Mouse (Mus musculus) lung, embryonic 14.5 days (tissue): Measurements from ENCODE around the gene Akt1s1. TPM values are rescaled to one million over a fixed set of nuclear protein-coding genes. Genes with fewer than 3 reads are reported as not detected.
A peak's percentile ranks its signal among the peaks of the same experiment; 100 is the strongest.

ENCODE experiments used
- ATAC-seq: fragments of 200-750 bp; cut with Nextera tagmentation; 2 replicates; pipeline ENCODE4 v1.8.0; 2017; ENCODE audit warnings: mild to moderate bottlenecking, moderate TSS enrichment, moderate library complexity; ENCODE audit not compliant: insufficient read depth
- DNase-seq: peaks from one replicate; pipeline ENCODE4 v3.0.0-alpha.2; 2015
- H3K27ac ChIP-seq: fragments of 300-500 bp; sonication (generic); 2 replicates; pipeline ENCODE4 v1.5.1; 2014; ENCODE audit warnings: low read depth, mild to moderate bottlenecking, moderate library complexity
- H3K27me3 ChIP-seq: fragments of 300-500 bp; sonication (generic); 2 replicates; pipeline ENCODE4 v1.6.1; 2014; ENCODE audit warnings: low read length, control low read depth; ENCODE audit not compliant: insufficient read depth
- H3K36me3 ChIP-seq: fragments of 300-500 bp; sonication (generic); 2 replicates; pipeline ENCODE4 v1.6.1; 2014; ENCODE audit warnings: control low read depth; ENCODE audit not compliant: insufficient read depth
- H3K4me1 ChIP-seq: fragments of 300-500 bp; sonication (generic); 2 replicates; pipeline ENCODE4 v1.6.1; 2014; ENCODE audit warnings: antibody characterized with exemption, control low read depth; ENCODE audit not compliant: insufficient read depth
- H3K4me2 ChIP-seq: fragments of 300-500 bp; sonication (generic); 2 replicates; pipeline ENCODE4 v1.6.1; 2014; ENCODE audit warnings: mild to moderate bottlenecking
- H3K4me3 ChIP-seq: fragments of 300-500 bp; sonication (generic); 2 replicates; pipeline ENCODE4 v1.5.1; 2014; ENCODE audit warnings: low read depth, low read length
- H3K9ac ChIP-seq: fragments of 300-500 bp; sonication (generic); 2 replicates; pipeline ENCODE4 v1.6.1; 2014
- H3K9me3 ChIP-seq: fragments of 300-500 bp; sonication (generic); 2 replicates; pipeline ENCODE4 v1.6.1; 2016; ENCODE audit warnings: low read depth, low read length, control low read depth
- CTCF ChIP-seq: IDR thresholded peaks from 2 replicates; pipeline ENCODE4 v1.5.1; 2016; ENCODE audit warnings: antibody characterized with exemption, low read depth
- WGBS: fragments of 180-500 bp; shearing (Covaris S2); extraction: QIAGEN DNeasy Blood & Tissue Kit; methylation state at CpG from one replicate; pipeline ENCODE4 v1.1.7; 2014; 5-methylcytosine and 5-hydroxymethylcytosine counted together
- polyA plus RNA-seq: library from polyadenylated mRNA; unstranded; fragments of >200 nt; fragmentation: Nextera tagmentation; extraction: Ambion mirVana; gene quantifications from 2 replicates; pipeline ENCODE4 v1.2.1, GENCODE M21; 2014

The Akt1s1 gene
- polyA plus RNA-seq, 1 experiment from 2014 or later = 76.9 TPM

DNA sequence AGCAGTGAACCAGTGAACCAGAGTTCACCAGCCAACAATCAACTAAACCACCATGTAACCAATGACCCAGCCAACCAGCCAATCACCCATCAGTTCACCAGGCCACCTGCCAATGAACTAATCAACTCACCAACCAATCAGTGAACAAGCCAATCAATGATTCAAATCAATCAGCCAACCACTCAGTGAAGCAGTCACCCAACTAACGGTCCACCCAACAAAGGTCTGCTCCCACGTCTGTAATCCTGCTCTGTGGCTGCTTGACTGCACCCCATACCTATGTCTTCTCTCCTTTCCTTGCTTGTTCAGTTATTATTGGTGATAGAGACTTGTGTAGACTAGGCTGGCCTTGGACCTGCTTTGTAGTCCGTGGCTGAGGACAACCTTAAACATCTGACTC is 34.8 kb upstream of the Akt1s1 start:
- Histone ChIP-seq H3K9me3 (no peaks in the 10 kb centered on the region), H3K4me1 (peaks cover 14% of the 10 kb centered on the region), H3K27me3 (no peaks in the 10 kb centered on the region), H3K27ac (no peak overlapping the region), H3K4me3 (no peak overlapping the region), H3K36me3 (peaks cover 33% of the 10 kb centered on the region), H3K9ac (no peak overlapping the region), H3K4me2 (no peak overlapping the region)
- DNase-seq (no peak), ATAC-seq (no peak)
- 91% methylated on average over 3 of the region's 3 CpGs for WGBS
- no peak for TF ChIP-seq CTCF

DNA sequence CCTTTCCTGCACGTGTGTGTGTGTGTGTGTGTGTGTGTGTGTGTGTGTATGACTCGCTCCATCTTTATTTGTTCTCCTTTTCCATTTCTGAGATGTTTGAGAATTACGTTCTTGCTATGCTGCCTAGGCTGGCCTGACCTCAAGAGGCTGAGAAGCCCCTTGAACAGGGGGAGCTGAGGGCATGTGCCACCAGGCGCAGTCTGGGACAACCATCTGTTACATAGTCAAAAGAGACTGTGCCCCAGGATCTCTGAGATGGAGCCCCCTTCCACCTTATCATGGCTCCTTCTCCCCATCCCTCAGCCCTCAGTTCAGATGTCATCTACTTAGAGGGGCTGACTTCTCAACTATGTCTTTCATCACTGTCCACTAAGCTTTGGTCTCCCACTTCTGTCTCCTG is 34.4 kb upstream of the Akt1s1 start:
- Histone ChIP-seq H3K36me3 (peaks cover 34% of the 10 kb centered on the region), H3K9ac (no peak overlapping the region), H3K9me3 (no peaks in the 10 kb centered on the region), H3K4me2 (peak overlapping the region; percentile 89), H3K27ac (no peak overlapping the region), H3K4me3 (peak overlapping the region; percentile 88; the same call in 1 of the 2 replicates), H3K27me3 (no peaks in the 10 kb centered on the region), H3K4me1 (peaks cover 14% of the 10 kb centered on the region)
- ATAC-seq (no peak), DNase-seq (no peak)
- 87% methylated on average over 4 of the region's 4 CpGs for WGBS
- TF ChIP-seq CTCF = no peak

DNA sequence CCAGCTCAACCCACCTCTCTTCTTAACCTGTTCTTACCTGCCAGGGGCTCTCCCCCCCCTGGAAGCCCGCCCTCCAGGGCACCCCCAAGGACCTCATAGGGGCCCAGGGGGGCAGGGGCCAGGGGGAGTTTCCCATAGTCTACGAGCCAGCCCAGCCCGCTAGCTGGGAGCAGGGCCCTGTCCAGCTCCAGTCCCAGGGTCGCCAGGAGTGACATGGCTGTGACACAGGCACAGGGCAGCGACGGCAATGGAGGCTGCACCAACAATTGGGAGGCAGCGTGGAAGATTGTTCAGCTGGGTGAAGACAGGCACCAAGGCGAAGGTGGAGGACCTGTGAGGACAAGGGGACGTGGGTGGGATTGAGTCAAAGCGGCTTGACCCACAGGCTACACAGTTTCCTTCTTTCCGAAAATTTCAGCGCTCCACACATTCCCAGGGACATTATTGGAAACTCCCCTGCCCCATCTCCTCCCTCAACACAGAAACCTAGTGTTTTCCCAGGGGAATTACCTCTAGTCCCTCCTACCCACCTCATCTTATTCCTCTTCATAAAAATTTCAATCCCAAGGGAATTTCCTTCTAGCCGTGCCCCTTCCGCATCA is 33.7 kb upstream of the Akt1s1 start:
- Histone ChIP-seq H3K4me1 (peaks cover 14% of the 10 kb centered on the region), H3K27me3 (no peaks in the 10 kb centered on the region), H3K36me3 (peaks cover 38% of the 10 kb centered on the region), H3K9me3 (no peaks in the 10 kb centered on the region), H3K27ac (no peak overlapping the region; the same call in 1 of the 2 replicates), H3K4me2 (peak overlapping the region; percentile 89), H3K4me3 (peak overlapping the region; percentile 88), H3K9ac (peak overlapping the region; percentile 33)
- no peak for TF ChIP-seq CTCF
- WGBS = 31% methylated on average over 14 of the region's 14 CpGs
- DNase-seq = no peak
- ATAC-seq = peak; percentile 2; the same call in 1 of the 2 replicates

DNA sequence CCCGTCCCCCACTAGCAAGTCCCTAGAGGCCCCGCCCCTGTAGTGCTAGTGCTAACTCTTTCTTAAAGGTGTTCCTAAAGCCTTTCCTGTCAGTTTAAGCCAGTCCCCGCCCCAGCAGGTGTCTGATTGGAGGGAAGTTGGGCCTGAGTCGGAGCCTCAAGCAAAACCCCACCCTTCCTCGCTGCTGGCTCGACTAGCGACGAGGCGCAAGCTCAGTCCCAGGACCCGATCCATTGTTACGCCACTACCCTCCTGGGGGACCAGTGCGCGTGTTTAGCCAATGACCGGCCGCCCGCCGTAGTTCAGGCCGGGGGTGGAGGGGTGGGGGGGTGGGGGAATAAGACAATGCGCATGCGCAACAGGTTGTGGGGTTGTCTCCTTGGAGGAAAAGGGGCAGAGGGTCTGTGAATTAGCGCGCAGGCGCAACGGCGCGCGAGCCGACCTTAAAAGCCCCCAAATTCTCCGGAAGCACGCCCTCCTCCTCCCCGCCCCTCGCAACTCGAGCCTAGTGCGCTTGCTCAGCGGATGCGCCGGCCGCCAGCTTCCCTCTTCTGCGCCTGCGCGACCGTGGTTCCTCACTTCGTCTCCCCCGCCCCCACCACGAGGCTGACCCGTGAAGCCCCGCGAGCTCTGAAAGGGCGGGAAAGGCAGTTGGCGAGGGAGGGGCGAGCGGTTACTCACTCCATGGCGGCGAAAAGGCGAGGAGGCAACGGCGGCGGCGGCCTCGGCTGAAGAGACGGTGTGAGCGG is 32.9 kb upstream of the Akt1s1 start, which contains the start of the genes Nup62 and Il4i1:
Gene Nup62, plus strand, starts transcription at position 368 of the 749 bp plus-strand sequence.
Gene Il4i1, plus strand, starts transcription at position 667 of the 749 bp plus-strand sequence.
- no peaks in the 10 kb centered on the region for H3K9me3 ChIP-seq
- peak; percentile 99 for DNase-seq
- peaks cover 14% of the 10 kb centered on the region for H3K4me1 ChIP-seq
- no peak for TF ChIP-seq CTCF
- H3K27me3 ChIP-seq = no peaks in the 10 kb centered on the region
- H3K4me3 ChIP-seq = peak within 1 kb of the TSS; percentile 88
- peak; percentile 96 for ATAC-seq
- H3K27ac ChIP-seq = peak within 1 kb of the TSS; percentile 99
- peak within 1 kb of the TSS; percentile 98 for H3K9ac ChIP-seq
- peak within 1 kb of the TSS; percentile 89 for H3K4me2 ChIP-seq
- WGBS = under 1% methylated on average over 60 of the region's 62 CpGs
- peaks cover 38% of the 10 kb centered on the region for H3K36me3 ChIP-seq

DNA sequence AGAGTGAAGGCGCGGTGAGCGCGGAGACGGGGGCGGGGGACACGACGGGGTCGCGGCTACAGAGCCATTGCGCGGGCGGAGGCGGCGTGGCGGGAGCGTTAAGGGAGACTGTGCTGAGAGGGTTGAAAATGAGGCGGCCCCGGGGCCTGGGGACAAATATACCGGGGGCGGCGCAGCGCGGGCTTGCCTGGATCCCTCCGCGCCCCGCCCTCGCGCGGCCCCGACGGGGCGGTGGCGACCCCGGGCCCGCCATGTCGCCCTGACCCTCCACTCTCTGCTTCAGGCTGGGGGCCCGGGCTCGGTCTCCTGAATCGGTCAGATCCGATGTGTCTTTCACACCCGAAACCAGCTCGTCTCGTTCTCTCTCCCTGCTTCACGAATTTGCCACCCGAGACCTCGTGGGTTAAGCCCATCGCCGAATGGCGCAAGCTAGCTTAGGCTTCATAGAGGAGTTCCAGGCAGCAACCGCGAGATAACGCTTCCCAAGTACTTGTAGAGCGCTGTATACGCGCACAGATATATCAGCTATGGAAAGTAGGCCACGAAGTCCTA is 32.2 kb upstream of the Akt1s1 start, which contains the start of gene Atf5:
Gene Atf5, minus strand, starts transcription at position 189 of the 552 bp plus-strand sequence.
- Histone ChIP-seq H3K27me3 (no peaks in the 10 kb centered on the region), H3K4me3 (peak within 1 kb of the TSS; percentile 88), H3K9me3 (no peaks in the 10 kb centered on the region), H3K4me2 (peak within 1 kb of the TSS; percentile 89), H3K36me3 (peaks cover 38% of the 10 kb centered on the region), H3K9ac (peak within 1 kb of the TSS; percentile 98), H3K27ac (peak within 1 kb of the TSS; percentile 99), H3K4me1 (peaks cover 14% of the 10 kb centered on the region)
- no peak for TF ChIP-seq CTCF
- WGBS = under 1% methylated on average over 53 of the region's 57 CpGs
- peak; percentile 42 for ATAC-seq
- DNase-seq = peak; percentile 81

DNA sequence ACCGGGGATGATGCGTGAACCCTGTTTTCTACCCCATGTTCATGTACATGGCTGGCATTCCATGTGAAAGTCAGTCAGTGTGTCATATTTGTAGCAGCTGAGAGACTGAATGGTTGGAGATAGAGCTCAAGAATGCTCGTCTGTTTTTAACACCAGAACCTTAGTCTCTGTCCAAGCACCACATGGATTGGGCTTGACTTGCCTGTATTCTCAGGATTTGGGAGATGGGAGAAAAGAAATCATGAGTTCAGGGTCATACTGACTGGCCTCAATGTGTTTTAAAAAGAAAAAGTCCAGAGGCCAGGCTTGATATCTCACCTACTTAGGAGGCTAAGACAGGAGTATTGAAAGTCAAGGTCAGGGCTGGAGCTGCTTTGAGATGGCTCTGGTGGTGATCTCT is 31.4 kb upstream of the Akt1s1 start:
- Histone ChIP-seq H3K4me2 (peak overlapping the region; percentile 89), H3K9ac (peak overlapping the region; percentile 98), H3K9me3 (no peaks in the 10 kb centered on the region), H3K36me3 (peaks cover 32% of the 10 kb centered on the region), H3K4me3 (peak overlapping the region; percentile 88), H3K27ac (peak overlapping the region; percentile 99; the same call in 1 of the 2 replicates), H3K4me1 (peaks cover 14% of the 10 kb centered on the region), H3K27me3 (no peaks in the 10 kb centered on the region)
- DNase-seq = no peak
- no peak for ATAC-seq
- TF ChIP-seq CTCF = no peak
- 14% methylated on average over 3 of the region's 3 CpGs for WGBS

DNA sequence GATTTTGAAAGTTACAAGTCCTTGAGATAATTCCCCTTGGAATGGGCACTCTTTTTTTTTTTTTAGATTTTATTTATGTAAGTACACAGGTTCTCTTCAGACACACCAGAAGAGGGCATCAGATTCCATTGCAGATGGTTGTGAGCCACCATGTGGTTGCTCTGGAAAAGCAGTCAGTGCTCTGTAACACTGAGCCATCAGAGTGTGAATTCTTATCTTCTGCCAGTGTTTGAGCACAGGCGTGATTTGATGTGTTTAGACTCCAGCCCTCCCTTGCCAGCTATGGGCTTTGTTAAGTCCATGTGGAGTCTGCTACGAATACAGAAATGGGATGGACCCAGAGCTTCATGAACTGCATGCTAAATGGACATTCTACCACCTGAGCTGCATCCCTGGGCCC is 30.6 kb upstream of the Akt1s1 start:
- H3K36me3 ChIP-seq = peaks cover 27% of the 10 kb centered on the region
- H3K27me3 ChIP-seq = no peaks in the 10 kb centered on the region
- H3K9me3 ChIP-seq = no peaks in the 10 kb centered on the region
- H3K9ac ChIP-seq = peak overlapping the region; percentile 98
- WGBS = 11% methylated on average over 2 of the region's 2 CpGs
- no peak for ATAC-seq
- no peak overlapping the region; the same call in 1 of the 2 replicates for H3K27ac ChIP-seq
- peak overlapping the region; percentile 88 for H3K4me3 ChIP-seq
- peak overlapping the region; percentile 89 for H3K4me2 ChIP-seq
- H3K4me1 ChIP-seq = peaks cover 14% of the 10 kb centered on the region
- DNase-seq = peak; percentile 80
- TF ChIP-seq CTCF = peak; percentile 58
